Mouse (Mus musculus): Measurements from ENCODE around the gene Atg2a. TPM values are rescaled to one million over a fixed set of nuclear protein-coding genes. Genes with fewer than 3 reads are reported as not detected.

Gene Atg2a
- 23.4 and 25.0 TPM in 2 replicates for polyA plus RNA-seq (2012; rRNA removed)

DNA sequence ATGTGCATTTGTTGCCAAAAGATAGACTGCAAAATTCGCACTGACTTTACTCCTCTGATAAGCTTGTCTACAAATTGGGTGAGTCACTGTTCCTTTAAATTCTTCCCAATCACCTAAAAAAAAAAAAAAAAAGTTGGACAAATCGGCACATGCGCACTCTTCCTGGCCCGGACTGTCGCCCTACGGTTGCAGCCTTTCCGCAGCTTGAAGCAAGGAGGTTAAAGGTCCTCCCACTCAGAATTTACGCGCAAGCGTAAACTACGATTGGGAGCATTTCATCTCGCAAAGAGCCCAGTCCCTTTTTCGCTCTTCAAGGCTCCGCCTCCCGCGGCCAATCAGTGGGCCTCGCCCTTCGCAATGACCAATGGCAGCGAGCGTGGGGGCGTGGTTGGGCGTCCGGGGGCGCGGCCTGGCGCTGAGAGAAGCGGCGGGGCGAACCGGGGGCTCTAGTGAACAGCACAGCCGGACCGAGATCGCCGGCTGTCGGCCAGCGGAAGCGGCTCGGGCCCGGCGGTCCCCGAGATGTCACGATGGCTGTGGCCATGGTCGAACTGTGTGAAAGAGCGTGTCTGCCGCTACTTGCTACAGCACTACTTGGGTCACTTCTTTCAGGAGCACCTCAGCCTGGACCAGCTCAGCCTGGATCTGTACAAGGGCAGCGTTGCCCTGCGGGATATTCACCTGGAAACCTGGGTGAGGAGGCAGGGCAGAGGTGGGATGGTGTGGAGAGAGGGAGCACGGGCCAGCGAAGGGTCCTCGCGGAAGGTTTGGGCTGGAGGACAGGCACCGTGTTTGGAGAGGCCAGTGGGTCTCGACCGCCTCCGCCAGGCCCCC is at the start of gene Atg2a:
TSS of gene Atg2a (plus strand) at position 395 of the 834 bp plus-strand sequence.
- DNase-seq (ENCODE audit: low read depth), result peak; percentile 98

DNA sequence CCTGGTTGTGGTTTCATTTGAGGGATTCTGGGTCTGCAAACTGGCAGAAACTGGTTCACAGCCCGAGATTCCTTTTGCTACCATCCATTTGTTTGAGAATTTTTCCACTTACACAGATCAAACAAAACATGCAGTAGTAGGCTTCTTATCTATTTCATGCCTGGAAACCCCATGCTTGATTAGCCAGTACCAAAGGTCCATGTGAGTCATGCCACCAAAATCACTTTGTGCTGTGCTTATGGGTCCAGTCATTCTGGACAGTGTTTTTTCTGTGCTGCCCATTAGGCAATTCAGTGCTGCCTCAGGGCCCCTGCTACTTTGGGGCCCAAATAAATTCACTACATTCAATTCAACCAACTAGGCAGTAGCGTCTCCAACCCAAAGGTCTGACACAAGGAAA is 37.2 kb upstream of the Atg2a start:
- no peak for DNase-seq (ENCODE audit: low read depth)

DNA sequence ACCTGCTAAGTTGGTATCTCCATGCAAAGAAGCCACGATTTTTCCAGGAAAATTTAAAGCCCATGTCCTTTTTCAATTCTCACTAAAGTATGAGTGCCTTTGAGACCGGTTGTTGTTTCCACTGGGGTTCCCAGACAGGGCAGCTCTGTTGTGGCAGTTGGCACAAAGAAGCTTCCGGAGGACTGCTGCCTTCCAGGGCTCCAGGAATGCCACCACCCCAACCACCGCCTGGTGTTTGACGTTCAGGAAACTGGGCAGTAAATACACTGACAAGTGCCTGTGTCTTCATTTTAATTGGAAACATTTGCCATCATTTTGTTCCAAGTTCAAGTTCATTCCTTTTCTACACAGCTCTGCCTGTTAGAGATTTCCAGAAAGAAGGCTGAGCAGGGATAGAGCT is 34.8 kb upstream of the Atg2a start:
- no peak for DNase-seq (ENCODE audit: low read depth)

DNA sequence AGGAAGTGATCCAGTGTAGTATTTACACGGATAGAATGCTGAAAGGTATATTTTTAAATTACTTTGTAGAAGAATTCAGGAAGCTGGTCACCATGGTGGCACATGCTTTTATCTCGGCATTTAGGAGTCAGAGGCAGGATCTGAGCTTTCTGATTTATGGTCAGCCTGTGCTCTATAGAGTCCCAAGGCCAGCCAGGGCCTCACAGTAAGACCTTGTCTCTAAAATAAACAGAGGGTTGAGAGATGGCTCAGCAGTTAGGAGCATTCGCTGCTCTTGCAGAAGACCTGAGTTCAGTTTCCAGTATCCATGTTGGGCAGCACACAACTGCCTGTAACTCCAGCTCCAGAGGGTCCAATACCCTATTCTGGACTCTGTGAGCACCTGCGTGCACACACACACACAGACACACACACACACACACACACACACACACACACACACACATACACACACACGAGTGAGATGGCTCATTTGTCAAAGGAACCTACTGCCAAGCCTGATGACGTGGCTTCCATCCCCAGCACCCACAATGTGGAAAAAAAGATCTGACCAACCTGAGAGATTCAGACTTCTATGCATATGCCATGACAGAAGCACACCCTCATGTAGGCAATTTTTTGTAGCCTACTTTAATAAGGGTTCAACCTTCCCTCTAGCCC is 25.3 kb upstream of the Atg2a start:
- DNase-seq (ENCODE audit: low read depth), result no peak

DNA sequence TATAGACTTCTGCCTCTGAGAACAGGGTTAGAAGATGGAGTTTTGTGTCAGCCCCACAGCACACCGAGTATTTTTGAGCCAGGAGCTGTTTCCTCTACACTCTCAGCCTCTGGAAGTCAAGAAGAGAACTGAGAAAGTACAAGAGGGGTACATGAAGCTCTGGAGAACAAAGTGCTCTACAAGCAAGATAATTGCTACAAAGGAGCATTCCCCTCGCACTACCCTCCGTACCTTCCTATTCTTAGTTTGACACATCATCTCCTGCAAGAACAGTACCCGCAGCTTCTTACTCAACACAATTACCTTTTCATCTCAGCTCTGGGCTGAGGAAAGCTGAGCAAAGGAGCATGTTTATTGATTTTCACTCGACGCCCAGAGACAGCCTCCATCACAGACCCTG is 22.9 kb upstream of the Atg2a start:
- no peak for DNase-seq (ENCODE audit: low read depth)

DNA sequence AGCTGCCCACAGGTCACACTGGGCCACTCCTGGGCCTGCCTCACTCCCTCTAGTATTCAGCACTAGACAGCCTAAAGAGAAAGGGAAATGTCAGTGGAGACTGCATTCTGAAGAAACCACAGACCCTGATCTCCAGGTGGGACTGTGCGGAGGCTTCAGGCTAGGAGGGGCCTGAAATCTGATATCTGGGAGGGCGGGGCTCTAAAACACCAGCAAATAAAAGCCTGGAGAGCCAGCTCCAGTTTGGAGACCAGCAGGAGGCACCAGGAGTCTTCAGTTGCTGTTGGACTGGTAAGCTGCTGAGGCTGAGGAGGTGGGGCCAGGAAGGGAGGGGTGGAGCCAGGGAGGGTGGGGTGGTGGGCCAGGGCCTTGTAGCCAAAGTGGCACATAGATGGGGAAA is 15.3 kb upstream of the Atg2a start, which contains the start of gene Gpha2:
TSS of gene Gpha2 (plus strand) at position 246 of the 400 bp plus-strand sequence.
- no peak for DNase-seq (ENCODE audit: low read depth)

DNA sequence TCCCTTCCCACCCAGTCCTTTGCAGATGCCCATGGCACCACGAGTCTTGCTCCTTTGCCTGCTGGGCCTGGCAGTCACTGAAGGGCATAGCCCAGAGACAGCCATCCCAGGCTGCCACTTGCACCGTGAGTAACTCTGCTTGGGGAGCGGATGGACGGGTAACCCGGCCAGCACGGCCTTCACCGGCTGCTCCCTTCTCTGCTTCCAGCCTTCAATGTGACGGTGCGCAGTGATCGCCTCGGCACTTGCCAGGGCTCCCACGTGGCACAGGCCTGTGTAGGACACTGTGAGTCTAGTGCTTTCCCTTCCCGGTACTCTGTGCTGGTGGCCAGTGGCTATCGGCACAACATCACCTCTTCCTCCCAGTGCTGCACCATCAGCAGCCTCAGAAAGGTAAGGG is 14.7 kb upstream of the Atg2a start:
- no peak for DNase-seq (ENCODE audit: low read depth)

DNA sequence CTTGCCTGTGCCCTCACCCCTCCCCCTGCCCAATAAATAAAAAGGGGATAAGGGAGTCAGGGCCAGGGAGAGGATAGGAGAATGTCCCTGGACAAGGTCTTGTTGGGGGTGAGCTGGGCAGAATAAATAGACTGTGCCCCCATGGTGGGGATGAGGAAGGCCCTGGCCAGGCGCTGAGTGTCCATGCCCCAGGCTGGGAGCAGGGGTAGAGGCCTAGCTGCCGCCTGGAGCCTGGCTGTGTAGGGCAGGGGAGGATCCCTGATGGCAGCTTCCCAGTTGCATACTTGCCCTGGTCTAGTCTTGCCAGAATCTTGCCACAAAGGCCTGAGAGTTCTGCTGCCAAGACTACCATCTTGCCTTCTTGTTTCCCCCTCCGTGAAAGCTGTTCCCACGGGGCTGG is 13.6 kb upstream of the Atg2a start:
- DNase-seq (ENCODE audit: low read depth), result no peak

DNA sequence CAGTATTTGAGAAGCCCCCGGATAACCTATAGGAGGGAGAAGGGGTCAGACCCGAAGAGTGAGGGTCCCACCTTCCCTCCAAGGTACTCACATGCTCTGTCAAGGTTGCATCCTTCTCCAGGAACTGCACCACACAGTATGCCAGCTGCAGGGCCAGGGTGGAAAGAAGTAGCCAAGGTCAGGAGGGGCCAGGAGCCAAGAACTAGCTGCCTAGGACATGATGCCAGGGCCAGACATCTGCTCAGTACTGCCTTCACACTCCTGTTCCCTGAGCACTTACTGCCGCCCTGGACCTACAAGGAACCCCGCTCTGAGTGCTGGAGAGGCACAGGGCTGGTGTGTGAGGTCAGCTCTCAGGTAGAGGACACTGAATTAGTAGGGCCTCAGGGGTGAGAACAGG is 11.1 kb upstream of the Atg2a start:
- no peak for DNase-seq (ENCODE audit: low read depth)

DNA sequence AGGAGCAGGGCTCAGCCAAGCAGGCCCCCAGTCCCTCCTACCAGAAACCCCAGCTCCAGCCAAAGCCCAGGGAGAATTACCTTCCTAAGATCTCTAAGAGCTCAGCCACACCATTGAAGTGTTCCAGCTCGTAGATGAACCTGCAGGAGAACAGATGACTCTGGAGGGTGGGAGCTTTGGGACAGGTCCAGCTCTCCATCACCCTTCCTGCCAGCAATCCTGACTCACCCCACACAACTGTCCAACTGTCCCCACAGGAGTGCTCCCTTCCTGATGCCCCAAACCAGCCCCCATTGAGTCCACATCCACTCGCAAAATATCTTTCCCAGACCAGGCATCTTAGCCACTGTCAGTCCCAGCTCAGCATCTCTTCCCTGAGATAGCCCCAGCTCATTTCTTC is 10.4 kb upstream of the Atg2a start:
- no peak for DNase-seq (ENCODE audit: low read depth)

DNA sequence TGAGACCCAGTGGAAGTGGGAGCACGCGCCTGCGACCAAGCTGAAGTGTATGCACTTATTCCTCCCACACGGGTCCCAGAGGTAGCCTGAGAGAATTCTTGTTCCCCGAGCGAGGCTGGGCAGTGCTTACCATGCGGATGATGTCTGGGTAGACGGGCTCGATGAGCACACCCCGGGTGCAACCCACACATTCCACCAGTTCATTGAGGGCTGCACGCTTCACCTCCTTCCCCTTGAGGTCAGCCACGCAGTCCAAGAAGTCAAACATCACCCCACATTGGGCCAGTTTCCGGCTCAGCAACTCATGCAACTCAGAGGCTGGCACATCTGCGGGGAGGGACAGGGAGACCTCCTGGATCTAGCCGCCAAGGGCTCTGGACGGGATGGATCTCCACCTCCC is 7.8 kb upstream of the Atg2a start:
- no peak for DNase-seq (ENCODE audit: low read depth)

DNA sequence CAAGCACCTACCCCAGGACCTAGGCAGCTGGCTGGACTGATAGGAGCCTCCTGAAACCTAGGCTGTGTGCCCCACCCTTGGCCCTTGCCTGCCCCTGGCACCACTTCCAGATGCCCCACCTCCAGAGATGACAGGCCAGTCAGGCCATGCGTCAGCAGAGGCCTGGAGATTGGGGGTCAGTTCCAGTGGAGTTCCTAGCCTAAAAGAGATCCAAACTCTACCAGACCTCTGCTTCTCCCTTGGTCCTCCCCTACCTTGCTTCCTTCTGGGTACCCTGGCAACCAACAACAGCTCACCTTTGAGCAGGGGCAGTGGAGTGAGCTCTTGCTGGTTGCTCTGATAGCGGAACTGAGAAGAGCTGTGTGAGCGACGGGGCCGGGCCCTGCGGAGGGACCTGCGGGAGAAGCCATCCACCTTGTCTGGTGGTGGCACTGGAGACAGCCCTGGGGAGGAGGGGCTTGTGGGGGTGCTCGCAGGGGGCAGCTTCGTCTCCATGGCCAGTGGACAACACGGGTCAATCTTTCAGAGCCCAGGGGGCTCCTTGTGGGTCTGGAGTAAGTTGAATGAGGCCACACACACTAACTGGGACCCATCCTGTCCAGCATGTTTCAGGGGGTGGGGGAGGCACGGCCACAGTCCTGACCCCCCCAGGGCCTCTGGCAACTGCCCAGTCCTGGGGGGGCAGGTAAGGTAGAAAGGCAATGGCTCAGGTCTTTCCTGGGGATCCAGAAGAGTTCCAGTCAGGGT is 7.0 kb upstream of the Atg2a start:
- no peak for DNase-seq (ENCODE audit: low read depth)

DNA sequence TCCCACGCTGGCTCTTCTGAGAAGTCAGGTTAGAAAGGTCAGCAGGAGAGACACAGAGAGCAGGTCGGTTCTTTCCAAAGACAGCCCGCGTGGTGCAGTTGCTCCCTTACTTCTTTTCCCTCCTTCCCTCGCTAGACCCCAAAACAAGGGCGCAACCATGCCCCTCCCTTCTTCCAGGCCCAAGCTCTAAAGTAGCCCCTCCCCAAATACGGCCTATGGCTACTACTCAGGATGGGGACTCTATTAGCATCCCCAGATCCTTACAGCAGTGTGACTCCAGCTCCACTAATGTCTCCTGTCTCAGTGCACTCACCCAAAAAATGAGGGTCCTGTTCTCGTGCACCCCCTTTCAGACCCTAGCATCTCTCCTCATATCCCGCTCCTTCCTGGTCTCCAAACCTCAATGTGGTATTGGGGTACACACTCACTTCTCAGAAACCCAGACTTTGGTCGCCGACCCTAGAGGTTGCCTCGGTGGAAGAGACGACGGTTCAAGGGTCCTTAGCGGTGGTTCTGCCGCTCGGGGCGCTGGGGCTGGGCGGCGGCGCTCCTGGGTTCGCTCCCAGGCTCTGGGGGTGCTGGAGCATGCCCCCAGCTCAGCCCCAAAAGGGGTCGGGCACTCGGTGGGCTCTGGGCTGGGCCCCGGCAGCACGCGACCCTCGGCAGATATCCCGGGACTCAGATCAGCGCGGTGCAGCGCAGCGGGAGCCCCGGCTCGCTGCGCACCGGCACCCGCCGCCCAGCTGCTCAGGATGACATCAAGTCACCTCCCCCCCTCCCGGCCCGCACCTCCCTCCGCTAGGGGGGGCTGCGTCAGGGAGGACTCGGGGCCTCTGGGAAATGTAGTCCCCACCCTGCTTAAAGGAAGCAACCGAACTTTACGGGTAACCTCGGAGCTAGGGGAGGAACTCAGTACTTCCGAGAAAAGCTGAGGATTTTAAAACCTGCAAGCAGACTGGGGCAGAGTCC is 6.1 kb upstream of the Atg2a start, which contains the start of gene Ppp2r5b:
TSS of gene Ppp2r5b (minus strand) at position 789 of the 969 bp plus-strand sequence.
- no peak for DNase-seq (ENCODE audit: low read depth)

DNA sequence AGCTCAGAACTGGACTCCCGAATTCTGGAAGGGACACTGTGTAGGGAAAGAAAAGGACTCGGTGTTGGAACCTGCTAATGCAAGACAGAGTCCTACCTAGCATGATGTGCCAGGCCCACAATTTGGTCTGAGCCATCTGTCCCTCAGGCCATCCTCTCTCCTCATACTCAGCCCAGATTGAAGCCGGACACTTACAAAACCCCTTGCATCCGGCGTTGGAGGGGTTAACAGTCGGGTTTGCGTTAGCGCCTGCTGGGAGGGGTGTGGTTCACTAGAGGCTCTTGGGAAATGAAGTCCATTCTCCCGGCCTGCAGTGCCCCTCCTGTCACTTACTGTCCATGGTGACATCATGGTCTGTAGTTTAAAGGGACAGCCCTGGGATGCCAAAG is 5.4 kb upstream of the Atg2a start:
- peak; percentile 70 for DNase-seq (ENCODE audit: low read depth)

DNA sequence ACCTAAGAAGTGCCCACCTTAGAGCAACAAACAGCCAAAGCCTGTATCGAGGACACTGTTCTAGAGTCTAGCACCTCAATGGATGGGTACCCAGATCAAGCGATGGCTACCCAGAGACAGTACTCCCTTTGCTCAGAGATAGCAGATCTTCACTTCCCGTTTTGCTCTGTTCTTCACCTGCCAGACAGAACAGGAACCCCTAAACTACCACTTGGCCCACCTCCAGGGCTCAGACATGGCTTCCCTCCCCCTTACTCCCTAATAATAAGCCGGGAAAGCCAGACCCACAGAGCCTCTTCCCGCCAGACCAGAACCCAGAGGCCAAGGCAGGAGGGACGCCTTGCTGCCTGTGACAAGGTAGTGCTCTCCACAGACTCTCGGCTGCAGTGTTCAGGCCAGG is 4.6 kb upstream of the Atg2a start:
- DNase-seq (ENCODE audit: low read depth), result no peak

DNA sequence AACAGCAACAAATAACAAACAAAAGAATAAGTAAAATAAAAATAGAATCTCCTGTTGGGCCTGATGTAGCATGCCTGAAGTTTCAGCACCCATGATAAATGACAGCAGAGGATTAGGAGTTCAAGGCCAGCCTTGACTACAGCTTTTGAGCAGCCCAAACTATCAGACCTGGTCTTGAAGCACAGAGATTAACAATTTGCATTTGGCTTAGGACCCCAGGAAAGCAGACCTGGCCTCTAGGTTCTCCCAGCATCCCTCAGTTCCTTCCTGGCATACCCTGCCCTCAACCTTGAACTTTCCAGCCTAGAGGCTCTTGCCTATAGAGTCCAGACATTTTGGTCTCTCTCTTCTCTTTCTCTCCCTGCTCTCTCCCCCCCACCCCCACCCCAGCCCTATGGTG is 2.7 kb upstream of the Atg2a start:
- no peak for DNase-seq (ENCODE audit: low read depth)

DNA sequence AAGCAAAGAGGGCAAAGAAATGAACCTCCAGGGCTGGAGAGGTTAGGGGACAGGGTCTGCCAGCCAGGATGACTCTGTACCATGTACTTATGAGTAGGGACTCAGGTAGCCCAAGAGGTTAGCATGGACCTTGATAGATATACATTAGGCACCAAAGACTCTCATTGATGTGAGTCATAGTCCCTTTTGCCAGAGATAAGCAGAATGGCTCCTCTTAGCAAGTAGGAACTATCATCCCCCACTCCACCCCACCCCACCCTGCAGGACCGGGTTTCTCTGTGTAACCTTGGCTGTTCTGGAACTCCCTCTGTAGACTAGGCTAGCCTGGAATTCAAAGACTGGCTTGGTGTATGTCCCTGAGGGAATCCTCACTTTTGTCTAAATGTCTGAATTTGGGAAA is 1.3 kb upstream of the Atg2a start:
- no peak for DNase-seq (ENCODE audit: low read depth)

DNA sequence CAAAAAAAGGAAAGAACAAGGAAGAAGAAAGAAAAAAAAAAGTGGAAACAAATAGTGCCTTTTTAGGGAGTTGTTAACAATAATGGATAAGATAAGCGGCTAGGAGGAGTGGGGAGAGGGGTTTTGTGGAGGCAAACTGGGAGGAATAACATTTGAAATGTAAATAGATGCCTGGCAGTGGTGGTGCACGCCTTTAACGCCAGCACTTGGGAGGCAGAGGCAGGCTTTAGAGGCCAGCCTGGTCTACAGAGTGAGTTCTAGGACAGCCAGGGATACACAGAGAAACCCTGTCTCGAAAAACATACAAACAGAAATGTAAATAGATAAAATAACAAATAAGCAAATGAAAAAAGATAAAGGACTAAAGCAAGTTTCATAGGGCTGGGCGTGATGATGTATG is 743 bp upstream of the Atg2a start:
- DNase-seq (ENCODE audit: low read depth), result no peak

DNA sequence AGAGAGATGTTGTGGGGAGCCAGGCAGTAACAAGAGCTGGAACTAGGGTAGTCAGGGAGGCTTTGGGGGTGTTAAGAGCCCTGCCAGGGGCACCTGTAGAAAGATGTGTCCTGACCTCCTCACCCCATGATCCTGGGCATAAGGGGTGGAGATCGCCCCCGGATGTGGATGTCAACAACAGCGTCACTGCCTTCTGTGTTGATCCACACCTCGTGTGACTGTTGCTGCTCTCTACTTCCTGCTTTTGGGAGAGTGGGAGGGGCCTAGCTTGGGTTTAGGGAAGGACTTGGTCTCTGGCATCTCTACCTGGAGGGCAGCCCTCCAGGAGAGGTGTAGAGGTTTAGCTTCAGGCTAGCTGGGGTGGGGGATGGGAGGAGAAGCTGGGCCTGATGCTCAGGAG is 813 bp downstream of the Atg2a start:
- no peak for DNase-seq (ENCODE audit: low read depth)

DNA sequence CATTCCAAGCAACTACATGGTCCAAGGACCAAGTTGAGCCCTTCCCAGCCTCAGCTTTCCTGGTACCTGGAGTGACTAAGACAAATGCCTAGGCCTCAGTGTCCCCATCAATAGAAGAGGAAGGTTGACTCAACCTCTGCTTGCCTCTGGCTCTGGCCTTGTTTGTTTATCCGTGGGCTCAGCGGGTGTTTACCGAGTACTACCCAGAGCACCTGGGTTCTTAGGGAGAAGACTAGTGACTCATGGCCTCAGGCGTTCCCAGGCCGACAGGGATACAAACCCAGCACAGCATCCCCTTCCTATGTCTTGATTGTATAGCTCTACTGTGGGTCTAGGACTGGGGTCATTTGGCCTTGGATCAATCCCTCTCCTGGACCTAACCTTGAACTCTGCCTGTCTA is 1.8 kb downstream of the Atg2a start:
- no peak for DNase-seq (ENCODE audit: low read depth)

DNA sequence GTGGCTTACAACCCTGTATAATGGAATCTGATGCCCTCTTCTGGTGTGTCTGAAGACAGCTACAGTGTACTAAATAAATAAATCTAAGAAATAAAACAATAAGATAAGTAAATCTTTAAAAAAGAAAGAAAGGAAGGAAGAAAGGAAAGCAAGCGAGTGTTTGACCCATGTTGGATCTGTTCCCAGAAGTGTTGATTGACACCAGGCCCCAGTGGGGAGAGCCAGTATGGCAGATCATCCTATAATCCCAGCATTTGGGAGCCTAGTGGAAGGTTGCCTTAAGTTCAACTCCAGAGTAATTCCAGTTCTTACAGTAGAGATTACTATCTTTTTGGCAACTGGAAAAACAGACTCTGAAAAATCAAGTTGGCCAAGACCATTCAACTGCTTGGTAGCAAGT is 4.3 kb downstream of the Atg2a start:
- no peak for DNase-seq (ENCODE audit: low read depth)
